Mouse (Mus musculus) left cerebral cortex, postnatal 36 days (tissue): Measurements from ENCODE around the gene Cttnbp2nl. TPM values are rescaled to one million over a fixed set of nuclear protein-coding genes. Genes with fewer than 3 reads are reported as not detected.

Experiments used
- DNase-seq, 2 experiments: peaks; one replicate each; pipeline ENCODE4 v3.0.0; 2021 to 2022; ENCODE audit warnings: low spot score in 2 of 2, mixed read lengths in 1 of 2
- intact Hi-C: fragments of 180-260 bp; cut with DNase I; formaldehyde crosslinking; loops from one replicate; pipeline ENCODE4 v1.15.1; 2025
- total RNA-seq, 2 experiments: library from RNA; stranded (reverse); gene quantifications; 2 replicates each; pipeline ENCODE4 v1.2.3; 2021

The Cttnbp2nl gene
- total RNA-seq, result 10 to 100 TPM; 24.3 to 25.4 TPM

GRCm38 (mm10) chr3:105052937-105053697, at the start of gene Cttnbp2nl:
Gene Cttnbp2nl, minus strand, starts transcription at chr3:105053146.
- DNase-seq, result peak; percentile 99
- intact Hi-C loops, result loop anchor here (5.0 kb wide), 2 partner anchors 46 to 191 kb away; partner anchors contain the start of genes Capza1 and St7l

- intact Hi-C loops, result no loop called here
Measured at GRCm38 (mm10) chr3:105100270-105100589, 47.3 kb upstream of the Cttnbp2nl start.

DNA sequence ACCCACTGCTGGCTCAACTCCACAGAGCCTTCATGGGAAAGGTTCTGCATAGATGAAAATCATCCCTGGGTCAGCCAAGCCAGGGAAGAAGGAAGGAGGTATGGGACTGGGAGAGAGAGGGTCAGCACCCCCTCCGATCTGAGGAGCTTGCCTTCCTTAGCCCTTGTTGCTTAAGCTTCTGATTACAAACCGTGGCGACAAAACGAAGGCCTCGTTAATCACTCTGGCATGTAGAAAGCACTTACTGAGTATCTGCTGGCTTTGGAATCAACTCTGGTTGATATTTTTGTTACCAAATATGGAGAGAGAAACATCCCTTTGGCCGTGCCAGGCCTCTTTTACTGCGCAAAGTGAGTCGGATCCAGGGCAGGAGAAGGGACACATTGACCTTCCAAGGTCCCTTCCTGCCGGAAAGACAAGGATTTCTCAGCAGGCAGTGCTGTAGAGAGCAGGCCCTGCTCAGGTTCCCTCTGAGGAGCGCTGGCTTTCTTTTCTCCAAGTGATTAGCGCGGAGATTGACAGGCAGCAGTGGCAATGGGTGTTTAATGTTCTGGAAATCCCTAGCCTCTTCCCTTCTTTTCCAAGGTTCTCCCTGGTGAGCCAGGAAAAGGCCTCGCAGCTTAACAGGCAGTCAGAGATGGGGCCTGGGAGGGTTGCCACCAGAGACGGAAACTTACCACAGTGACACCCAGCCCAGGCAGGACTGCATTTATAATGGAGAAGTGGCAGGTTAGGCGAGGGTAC, 46.8 kb upstream of the Cttnbp2nl start:
- no peak for DNase-seq
- intact Hi-C loops, result no loop called here

More at GRCm38 (mm10) chr3:105100270-105100589, 47.3 kb upstream of the Cttnbp2nl start:
- no peak for DNase-seq

- intact Hi-C loops, result no loop called here
Measured at GRCm38 (mm10) chr3:105097581-105097980, 44.6 kb upstream of the Cttnbp2nl start.

DNA sequence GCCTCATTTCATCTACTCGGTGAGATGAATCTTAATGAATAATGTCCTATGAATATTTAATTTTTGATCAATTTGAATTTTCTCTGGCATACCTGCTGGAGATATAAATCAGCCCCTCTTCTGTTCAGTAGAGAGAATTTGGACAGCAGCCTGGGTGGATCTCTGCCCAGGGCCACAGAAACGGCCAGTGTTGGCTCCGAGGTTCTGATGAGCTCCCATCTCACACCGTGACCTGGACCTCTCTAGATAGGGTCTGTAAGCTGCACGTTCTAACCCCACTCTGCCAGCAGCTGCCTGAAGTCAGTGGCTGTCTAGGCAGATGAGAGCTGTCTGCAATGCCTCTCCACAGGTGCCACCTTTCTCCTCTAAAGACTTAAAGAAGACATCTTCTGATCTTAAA, 42.1 kb upstream of the Cttnbp2nl start:
- DNase-seq, result no peak
- intact Hi-C loops, result no loop called here

More at GRCm38 (mm10) chr3:105097581-105097980, 44.6 kb upstream of the Cttnbp2nl start:
- DNase-seq, result no peak

- intact Hi-C loops, result no loop called here
- DNase-seq, result no peak
Measured at GRCm38 (mm10) chr3:105094448-105094847, 41.5 kb upstream of the Cttnbp2nl start.

DNA sequence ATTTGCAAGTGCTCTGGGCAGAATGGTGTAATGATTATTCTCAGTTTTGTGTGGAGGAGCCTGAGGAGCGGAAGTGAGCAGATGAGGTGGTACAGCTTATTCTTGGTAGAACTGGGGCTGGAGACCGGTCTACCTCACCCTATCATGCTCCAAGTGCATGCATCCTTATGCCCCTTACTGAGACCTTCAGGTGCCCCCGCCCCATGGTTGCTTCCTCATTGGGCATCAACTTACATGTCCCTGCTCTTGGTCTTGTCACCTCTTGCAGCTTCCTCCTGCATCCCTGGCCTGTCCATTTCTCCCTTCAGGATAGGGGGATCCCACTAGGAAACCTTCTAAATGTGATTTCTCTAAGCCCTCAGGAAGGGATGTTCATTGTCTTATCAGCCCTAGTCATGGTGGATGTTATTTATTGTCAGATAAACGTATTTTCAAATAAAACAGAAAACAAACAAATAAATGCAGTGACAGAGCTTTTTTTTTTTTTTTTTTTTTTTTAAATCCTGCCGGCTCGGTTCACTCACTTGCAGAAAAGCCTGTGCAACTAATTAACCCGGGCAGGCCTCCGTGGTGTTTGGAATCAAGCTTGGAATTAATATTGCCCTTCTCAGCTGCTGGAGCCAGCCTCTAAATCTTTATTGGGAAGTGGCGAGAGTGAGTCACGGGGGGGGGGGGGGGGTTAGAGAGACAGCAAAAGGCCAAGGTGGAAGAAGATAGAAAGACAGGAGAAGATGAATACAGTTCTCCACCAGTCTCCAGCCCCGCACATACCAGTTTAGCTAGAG, 40.0 kb upstream of the Cttnbp2nl start:
- intact Hi-C loops, result no loop called here
- no peak for DNase-seq

DNA sequence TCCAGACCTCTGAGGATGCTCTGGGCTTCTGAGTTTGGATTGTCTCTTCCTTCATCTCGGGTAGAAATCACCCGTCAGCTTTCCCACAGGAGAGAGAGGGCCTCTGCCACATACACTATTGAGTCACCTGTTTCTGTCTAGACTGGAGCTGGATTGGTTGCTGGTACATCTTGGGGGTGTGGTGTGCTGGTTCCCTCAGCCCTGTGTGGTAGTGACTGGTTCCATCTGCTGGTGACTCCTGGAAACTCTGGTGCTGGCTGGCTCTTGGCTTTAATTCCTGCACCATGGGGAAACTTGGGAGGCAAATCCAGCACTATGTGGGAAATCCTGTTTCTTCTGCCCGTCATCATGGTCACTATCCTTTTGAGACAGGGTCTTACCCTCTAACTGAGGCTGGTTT, 38.0 kb upstream of the Cttnbp2nl start:
- intact Hi-C loops, result no loop called here
- peak; percentile 37 to 38 for DNase-seq

DNA sequence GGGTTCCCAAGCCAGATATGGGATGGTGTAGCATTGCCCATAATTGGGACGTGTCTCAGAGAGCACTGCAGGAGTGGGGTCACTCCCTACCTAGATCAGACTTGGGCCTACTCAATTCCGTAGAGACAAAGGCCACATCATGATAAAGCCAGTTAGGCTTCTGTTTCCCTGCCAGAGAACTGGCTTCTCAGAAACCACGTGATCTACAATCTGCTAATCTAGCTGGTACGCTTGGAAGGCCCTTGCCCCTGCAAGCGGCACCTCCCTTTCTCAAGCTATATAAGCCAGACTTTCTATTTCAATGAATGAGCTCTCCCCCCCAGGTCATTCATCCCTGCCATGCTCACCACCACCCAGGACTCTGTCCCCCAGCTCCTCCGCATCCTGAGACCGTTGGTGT, 37.2 kb upstream of the Cttnbp2nl start:
- intact Hi-C loops, result no loop called here
- DNase-seq, result no peak

DNA sequence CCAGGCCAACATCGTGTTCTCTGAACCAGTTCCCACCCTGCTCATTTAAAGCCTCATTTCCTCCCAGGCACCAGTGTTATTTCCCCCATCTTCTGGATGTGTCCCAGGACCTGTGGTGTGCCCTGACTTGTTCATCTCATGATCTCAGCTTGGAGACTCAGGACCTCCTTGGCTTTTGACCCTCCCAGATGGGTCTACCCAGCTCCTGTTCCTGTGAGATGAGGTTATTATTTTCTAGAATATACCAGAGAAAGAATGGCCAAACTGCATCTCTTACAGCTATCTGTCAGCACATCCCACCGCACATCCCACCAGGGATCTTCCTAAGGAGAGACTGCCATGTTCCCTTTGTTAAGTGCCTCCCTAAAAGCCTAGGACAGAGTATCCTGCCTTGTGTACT, 35.7 kb upstream of the Cttnbp2nl start:
- intact Hi-C loops, result no loop called here
- DNase-seq, result no peak

DNA sequence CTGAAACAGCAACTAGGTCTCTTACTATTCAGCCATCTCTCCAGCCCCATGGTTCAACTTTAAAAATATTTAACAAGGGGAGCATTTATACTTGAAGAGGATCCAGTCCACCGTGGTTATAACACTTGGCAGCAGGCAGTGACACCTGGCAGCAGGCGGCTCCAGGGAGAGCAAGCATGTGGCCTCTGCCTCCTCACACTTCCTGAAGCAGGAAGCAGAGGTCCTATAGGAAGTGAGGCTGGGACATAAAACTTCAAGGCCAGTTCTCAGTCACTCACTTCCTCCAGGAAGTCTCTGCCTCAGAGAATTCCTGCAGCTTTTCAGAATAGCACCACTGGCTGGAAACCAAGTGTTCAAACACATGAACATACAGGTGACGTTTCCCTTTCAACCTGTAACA, 34.4 kb upstream of the Cttnbp2nl start:
- no peak for DNase-seq
- intact Hi-C loops, result no loop called here

DNA sequence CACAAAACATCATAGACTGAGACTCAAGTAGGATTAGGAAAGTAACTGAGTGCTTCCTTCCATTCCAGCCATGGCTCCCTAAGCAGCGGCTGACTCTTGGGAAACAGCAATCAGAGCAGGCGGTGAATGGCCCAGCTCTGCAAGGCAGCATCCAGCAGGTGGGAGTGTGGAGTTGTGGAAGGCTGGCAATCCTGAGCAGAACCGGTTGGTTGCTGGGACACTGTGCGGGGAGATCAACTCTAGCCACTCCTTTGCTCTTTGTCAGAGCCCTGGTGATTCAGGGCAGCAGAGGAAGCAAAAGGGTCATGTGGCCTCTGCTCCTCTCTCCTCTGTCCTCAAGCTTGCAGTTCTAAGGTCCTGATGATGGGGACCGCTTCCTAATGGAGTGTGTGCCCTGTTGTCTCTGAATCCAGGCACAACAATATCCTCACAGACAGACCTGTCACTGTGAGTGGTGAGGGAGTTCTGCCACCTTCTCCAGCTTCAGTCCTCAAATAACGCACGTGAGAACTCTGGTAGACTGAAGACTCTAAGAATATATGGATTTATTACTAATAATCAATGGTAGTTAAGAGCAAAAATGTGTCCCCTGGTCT, 25.4 kb upstream of the Cttnbp2nl start:
- peak; percentile 66 to 74 for DNase-seq
- intact Hi-C loops, result loop anchor here (5.0 to 10.0 kb wide), 2 partner anchors 89 to 576 kb away; no protein-coding TSS in a partner anchor

DNA sequence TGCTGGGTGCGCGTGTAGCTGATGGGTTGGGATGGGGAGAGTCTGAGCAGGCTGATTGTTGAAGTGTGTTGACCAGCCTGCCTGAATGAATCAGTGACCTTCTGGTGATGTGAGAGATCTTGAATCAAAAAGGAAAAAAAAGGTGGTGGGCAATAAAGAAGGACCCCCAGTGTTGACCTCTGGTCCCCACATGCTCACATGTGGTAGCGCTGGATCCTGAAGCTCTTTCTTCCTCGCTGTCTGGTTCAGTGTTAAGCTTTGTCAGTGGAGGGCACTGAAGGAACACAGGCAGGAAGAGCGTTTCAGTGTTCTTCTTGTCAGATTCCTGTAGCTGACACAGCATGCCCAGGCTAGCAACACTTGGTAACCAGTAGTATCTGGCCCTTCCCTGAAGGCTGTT, 22.9 kb upstream of the Cttnbp2nl start:
- intact Hi-C loops, result loop anchor here (5.0 to 10.0 kb wide), 2 partner anchors 92 to 579 kb away; no protein-coding TSS in a partner anchor
- DNase-seq, result no peak

GRCm38 (mm10) chr3:105072536-105072935, 19.6 kb upstream of the Cttnbp2nl start:
- no peak for DNase-seq
- intact Hi-C loops, result loop anchor here (10.0 kb wide), 1 partner anchor 582 kb away; no protein-coding TSS in a partner anchor

DNA sequence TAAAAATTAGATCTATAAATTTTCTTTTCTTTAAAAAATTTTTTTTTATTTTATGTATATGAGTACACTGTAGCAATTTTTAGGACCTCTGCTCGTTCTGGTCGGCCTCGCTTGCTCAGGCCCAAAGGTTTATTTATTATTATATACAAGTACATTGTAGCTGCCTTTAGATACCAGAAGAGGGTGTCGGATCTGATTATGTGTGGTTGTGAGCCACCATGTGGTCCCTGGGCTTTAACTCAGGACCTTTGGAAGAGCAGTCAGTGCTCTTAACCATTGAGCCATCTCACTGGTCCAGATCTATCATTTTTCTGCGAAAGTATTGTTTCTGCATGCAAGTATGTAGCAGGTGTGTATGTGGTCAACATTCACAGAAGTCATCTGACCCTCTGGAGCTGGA, 18.3 kb upstream of the Cttnbp2nl start:
- DNase-seq, result no peak
- intact Hi-C loops, result loop anchor here (10.0 kb wide), 1 partner anchor 584 kb away; no protein-coding TSS in a partner anchor

GRCm38 (mm10) chr3:105070553-105070952, 17.6 kb upstream of the Cttnbp2nl start:
- no peak for DNase-seq
- intact Hi-C loops, result loop anchor here (10.0 kb wide), 1 partner anchor 584 kb away; no protein-coding TSS in a partner anchor

GRCm38 (mm10) chr3:105066544-105066943, 13.6 kb upstream of the Cttnbp2nl start, which contains the start of gene 4930564D02Rik:
Gene 4930564D02Rik, plus strand, starts transcription at chr3:105066844.
- DNase-seq, result no peak
- intact Hi-C loops, result no loop called here

DNA sequence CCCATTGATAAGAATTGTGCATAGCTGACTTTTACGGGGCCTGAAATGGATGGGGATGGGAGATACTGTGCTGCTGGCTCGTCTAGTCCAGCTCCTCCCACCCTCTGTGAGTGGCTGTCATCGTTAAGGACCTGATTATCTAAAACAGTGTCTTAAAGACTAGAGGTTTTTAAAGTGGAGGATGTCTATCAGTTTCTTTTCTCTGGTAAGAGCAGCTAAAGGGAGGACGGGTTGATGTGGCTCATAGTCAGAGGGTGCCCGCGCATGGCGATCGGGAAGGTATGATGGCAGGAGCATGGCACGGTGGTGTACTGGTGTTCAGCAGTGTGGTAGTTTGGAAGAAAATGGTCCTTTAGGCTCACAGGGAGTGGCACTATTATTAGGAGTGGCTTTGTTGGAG, 9.7 kb upstream of the Cttnbp2nl start:
- intact Hi-C loops, result no loop called here
- no peak for DNase-seq

GRCm38 (mm10) chr3:105061991-105062390, 9.0 kb upstream of the Cttnbp2nl start:
- no peak for DNase-seq
- intact Hi-C loops, result no loop called here
